In the genomic region with DNA sequence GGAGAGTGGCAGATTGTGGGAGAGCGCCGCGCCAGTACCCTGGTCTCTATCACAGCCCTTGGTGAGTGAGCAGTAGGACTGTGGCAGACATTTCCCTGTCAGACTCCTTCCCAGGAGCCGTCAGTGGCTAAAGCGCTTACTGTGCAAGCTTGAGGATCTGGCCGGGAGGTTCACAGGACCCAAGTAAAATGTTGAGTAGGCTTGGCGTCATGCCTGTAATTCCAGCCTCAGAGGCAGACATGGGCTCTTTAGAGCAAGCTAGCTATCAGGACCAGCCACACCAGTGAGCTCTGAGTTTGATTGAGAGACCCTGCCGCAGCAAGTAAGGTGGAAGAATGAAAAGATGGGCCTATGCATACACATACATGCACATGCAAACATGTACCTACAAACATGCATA, we compare ENCODE assay signal across 28 mouse cellular contexts. TPM values are rescaled to one million over a fixed set of nuclear protein-coding genes. Genes with fewer than 3 reads are reported as not detected.
DNase-seq lines count a peak whose midpoint lies in the region; ATAC-seq and TF ChIP-seq lines count a peak whose summit lies in the region.
"Had no signal": no experiment of that assay in that cellular context is flagged by ENCODE, and none has a peak within 500 bp of the region (broad histone marks: within the 10 kb centered on the region; RNA-seq: fewer than 3 reads in every experiment).

No protein-coding gene starts in this region.

- TF ChIP-seq CTCF in gastrocnemius, adult 2 months (IDR thresholded peaks at IDR 0.05): no peak
- no peak for TF ChIP-seq CTCF in lung, embryonic 14.5 days (IDR thresholded peaks at IDR 0.05; ENCODE audit: low read depth)

- H3K4me2 ChIP-seq in heart, embryonic 15.5 days: no peak overlapping the region
- no peak overlapping the region for H3K4me2 ChIP-seq in lung, embryonic 14.5 days
- H3K4me2 ChIP-seq: hindbrain, embryonic 14.5 days; midbrain, embryonic 11.5 days; neural tube, embryonic 12.5 days had no signal

- H3K9ac ChIP-seq in heart, embryonic 15.5 days: no peak overlapping the region
- no peak overlapping the region for H3K9ac ChIP-seq in lung, embryonic 14.5 days
- H3K9ac ChIP-seq: hindbrain, embryonic 14.5 days; liver, embryonic 14.5 days; neural tube, embryonic 12.5 days had no signal

- no peaks in the 10 kb centered on the region for H3K9me3 ChIP-seq in heart, embryonic 15.5 days (replicated peaks)
- no peaks in the 10 kb centered on the region for H3K9me3 ChIP-seq in lung, embryonic 14.5 days (ENCODE audit: low read depth, low read length)
- H3K9me3 ChIP-seq: neural tube, embryonic 12.5 days had no signal

- H3K36me3 ChIP-seq in heart, embryonic 15.5 days: peaks cover 15% of the 10 kb centered on the region
- H3K36me3 ChIP-seq in lung, embryonic 14.5 days (ENCODE audit: insufficient read depth): peaks cover 53% of the 10 kb centered on the region

- peaks cover 57% of the 10 kb centered on the region for H3K4me1 ChIP-seq in heart, embryonic 15.5 days (replicated peaks)
- H3K4me1 ChIP-seq in lung, embryonic 14.5 days (ENCODE audit: insufficient read depth): no peaks in the 10 kb centered on the region
- H3K4me1 ChIP-seq: neural tube, embryonic 12.5 days had no signal

- DNase-seq in gastrocnemius, adult 2 months: peak; percentile 57
- DNase-seq in gastrocnemius, postnatal 14 days: no peak
- no peak for DNase-seq in heart, adult 9 months (ENCODE audit: low spot score in 2 of 2)
- DNase-seq in lung, embryonic 14.5 days: peak; percentile 53
- DNase-seq in lung, postnatal 14 days: no peak
- DNase-seq in left cerebral cortex, postnatal 25 days (ENCODE audit: low spot score in 2 of 2): no peak
- DNase-seq: adrenal gland, postnatal 25 days; cerebellum, adult 11-12 months; cerebellum, adult 9-11 months; gastrocnemius, postnatal 10 days; kidney, adult 9 months; kidney, postnatal 10 days; layer of hippocampus, adult 9-11 months; liver; lung, adult 2 months; right cerebral cortex, adult 18-20 months; thymus, adult 18-20 months; thymus, postnatal 25 days had no signal

- H3K27ac ChIP-seq in gastrocnemius, adult 2 months: no peak overlapping the region
- peak overlapping the region; percentile 57 for H3K27ac ChIP-seq in heart, embryonic 15.5 days
- no peak overlapping the region for H3K27ac ChIP-seq in lung, embryonic 14.5 days (ENCODE audit: low read depth)
- H3K27ac ChIP-seq: hindbrain, embryonic 14.5 days; liver, embryonic 14.5 days; neural tube, embryonic 12.5 days; stomach, postnatal 0 days had no signal

- ATAC-seq in heart, embryonic 15.5 days (replicated peaks; ENCODE audit: insufficient number of reproducible peaks, insufficient read depth, low FRiP score, low read depth): no peak
- ATAC-seq in lung, embryonic 14.5 days (ENCODE audit: insufficient read depth): no peak
- ATAC-seq: forebrain, embryonic 16.5 days; intestine, postnatal 0 days had no signal

- intact Hi-C loops in gastrocnemius, adult 2 months (cut with DNase I): loop anchor here (2.0 kb wide), 1 partner anchor 27 kb away; no protein-coding TSS in a partner anchor
- intact Hi-C loops in gastrocnemius, postnatal 14 days (cut with DNase I; ENCODE audit: low total_unique reads): no loop called here
- intact Hi-C loops in left cerebral cortex, postnatal 25 days (cut with DNase I): no loop called here

- WGBS in heart, embryonic 15.5 days: 49% methylated on average over 8 of the region's 8 CpGs
- 80% methylated on average over 8 of the region's 8 CpGs for WGBS in lung, embryonic 14.5 days

- H3K4me3 ChIP-seq in gastrocnemius, adult 2 months: no peak overlapping the region
- H3K4me3 ChIP-seq in heart, embryonic 15.5 days: no peak overlapping the region
- H3K4me3 ChIP-seq in lung, embryonic 14.5 days (ENCODE audit: low read depth, low read length): no peak overlapping the region
- H3K4me3 ChIP-seq: erythroblast, embryonic 14.5 days; myocyte; neural tube, embryonic 12.5 days had no signal

- no peaks in the 10 kb centered on the region for H3K27me3 ChIP-seq in heart, embryonic 15.5 days
- no peaks in the 10 kb centered on the region for H3K27me3 ChIP-seq in lung, embryonic 14.5 days (ENCODE audit: insufficient read depth, low read length)
- H3K27me3 ChIP-seq: neural tube, embryonic 12.5 days had no signal

RNA-seq across cellular contexts. Expression of a gene that starts 58.8 kb away (rescaled TPM):
- 1 to 10 TPM; 3.0 to 3.2 TPM for total RNA-seq in gastrocnemius, adult 2 months (2021)
- 10 to 100 TPM in 1 of 2 experiments, 1 to 10 TPM in 1; 6.6 to 10.6 TPM for total RNA-seq in gastrocnemius, postnatal 14 days (2021)
- polyA plus RNA-seq in heart, embryonic 15.5 days (2015; fragmentation: Nextera tagmentation; extraction: Ambion mirVana): 38.0 and 45.0 TPM in 2 replicates
- 23.4 and 24.1 TPM in 2 replicates for polyA plus RNA-seq in lung, embryonic 14.5 days (2014; fragmentation: Nextera tagmentation; extraction: Ambion mirVana)
- 10 to 100 TPM; 21.4 to 22.0 TPM for total RNA-seq in left cerebral cortex, postnatal 25 days (2021)

Comparison
In these comparisons a context has a peak if more than half of its experiments do, and no peak if none do; other contexts are left out.
1. DNase-seq: peak in gastrocnemius, adult 2 months (single experiment) and lung, embryonic 14.5 days (single experiment); none in gastrocnemius, postnatal 14 days (single experiment), heart, adult 9 months (0 of 2), lung, postnatal 14 days (single experiment) and left cerebral cortex, postnatal 25 days (0 of 2).